Mouse (Mus musculus) spleen, adult 2 months (tissue): ENCODE results near the gene Neurod2. TPM values are rescaled to one million over a fixed set of nuclear protein-coding genes. Genes with fewer than 3 reads are reported as not detected.

ENCODE experiments used
- DNase-seq, 2 experiments: peaks; one replicate each; pipeline versions ENCODE4 v3.0.0 to v3.0.0-alpha.2; 2012 to 2021; ENCODE audit warnings: low spot score in 2 of 2, low read depth in 1 of 2
- H3K27ac ChIP-seq: fragments of 200-500 bp; 2 replicates; pipeline ENCODE4 v1.5.1; 2012; ENCODE audit warnings: low read length, inconsistent platforms; ENCODE audit not compliant: insufficient read depth
- H3K27me3 ChIP-seq: fragments of 200-500 bp; 2 replicates; pipeline ENCODE4 v1.6.1; 2012; ENCODE audit warnings: mild to moderate bottlenecking, moderate library complexity, low read length, inconsistent platforms; ENCODE audit not compliant: control insufficient read depth, insufficient read depth
- H3K36me3 ChIP-seq: fragments of 200-500 bp; 2 replicates; pipeline ENCODE4 v1.6.1; 2012; ENCODE audit warnings: mild to moderate bottlenecking, low read length, inconsistent platforms; ENCODE audit not compliant: control insufficient read depth, insufficient read depth
- H3K4me1 ChIP-seq: fragments of 200-500 bp; 2 replicates; pipeline ENCODE4 v1.6.1; 2011; ENCODE audit warnings: inconsistent platforms; ENCODE audit not compliant: control insufficient read depth, insufficient read depth, insufficient read length
- H3K4me3 ChIP-seq: fragments of 200-500 bp; 2 replicates; pipeline ENCODE4 v1.5.1; 2011; ENCODE audit warnings: mild to moderate bottlenecking, inconsistent platforms; ENCODE audit not compliant: insufficient read depth, insufficient read length; ENCODE audit errors: extremely low read depth
- CTCF ChIP-seq: fragments of 200-500 bp; IDR thresholded peaks from 2 replicates; pipeline ENCODE4 v1.5.1; 2011; ENCODE audit warnings: mild to moderate bottlenecking, inconsistent platforms; ENCODE audit not compliant: insufficient read depth, insufficient read length, insufficient replicate concordance; ENCODE audit errors: extremely low read depth
- POLR2A ChIP-seq: fragments of 200-500 bp; IDR thresholded peaks from 2 replicates; pipeline ENCODE4 v1.6.1; 2011; ENCODE audit warnings: low read depth, low read length, inconsistent platforms
- WGBS: fragments of 180-500 bp; shearing (Covaris S2); methylation state at CpG from one replicate; pipeline ENCODE4 v1.1.7; 2018; 5-methylcytosine and 5-hydroxymethylcytosine counted together
- polyA plus RNA-seq: library from polyadenylated mRNA; depleted of rRNA; stranded (reverse); fragments of >200 nt; gene quantifications from 2 replicates; pipeline ENCODE4 v1.2.3, GENCODE M21; 2012; rRNA removed

Gene Neurod2
- polyA plus RNA-seq, 1 experiment = not detected

DNA sequence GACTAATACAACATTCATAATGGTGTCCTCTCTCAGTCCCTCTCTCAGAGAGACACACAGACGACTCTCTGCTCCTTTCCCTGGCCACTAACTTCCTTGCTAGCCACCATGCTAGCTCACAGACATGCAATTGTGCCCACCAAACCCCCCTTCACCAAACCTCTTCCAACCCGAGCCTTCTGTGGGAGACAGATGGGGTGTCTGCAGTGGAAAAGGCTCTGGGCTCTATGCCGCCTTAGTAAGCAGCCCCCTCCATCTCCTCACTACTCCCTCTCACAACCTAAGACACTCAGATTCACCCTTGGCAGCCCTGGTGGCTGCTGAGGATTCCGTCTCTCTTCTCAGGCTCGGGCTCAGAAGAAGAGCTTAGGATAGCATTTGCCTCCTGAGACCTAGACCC is 41.9 kb downstream of the Neurod2 start:
- Histone ChIP-seq H3K36me3 (no peaks in the 10 kb centered on the region), H3K4me1 (no peaks in the 10 kb centered on the region), H3K4me3 (no peak overlapping the region), H3K27me3 (peaks cover 5% of the 10 kb centered on the region; the same call in 1 of the 2 replicates), H3K27ac (no peak overlapping the region)
- no peak for DNase-seq
- WGBS = 52% methylated on average over 5 of the region's 5 CpGs
- TF ChIP-seq POLR2A (no peak), CTCF (no peak)

DNA sequence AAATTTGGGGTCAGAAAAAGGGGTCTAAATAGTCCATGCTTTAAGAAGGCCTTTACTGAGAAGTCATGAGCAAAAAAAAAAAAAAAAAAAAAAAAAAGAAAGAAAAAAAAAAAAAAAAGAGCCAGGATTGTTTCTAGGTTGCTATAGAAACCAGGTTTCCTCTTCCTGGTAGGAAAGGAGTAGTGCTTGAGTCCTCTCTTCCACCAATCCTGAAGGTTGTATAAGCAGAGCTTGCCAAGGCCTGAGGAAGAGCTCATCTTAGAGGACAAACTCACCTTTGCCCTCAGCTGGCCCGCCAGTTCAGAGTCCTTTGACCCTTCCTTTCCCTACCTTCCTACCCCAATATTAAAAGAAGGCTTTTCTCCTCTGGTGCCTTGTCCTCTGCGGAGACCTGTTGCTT is 44.1 kb downstream of the Neurod2 start:
- peaks cover 2% of the 10 kb centered on the region; the same call in 1 of the 2 replicates for H3K27me3 ChIP-seq
- H3K4me1 ChIP-seq = no peaks in the 10 kb centered on the region
- no peak for DNase-seq
- no peaks in the 10 kb centered on the region for H3K36me3 ChIP-seq
- WGBS = 83% methylated on average over 2 of the region's 2 CpGs
- H3K4me3 ChIP-seq = no peak overlapping the region
- TF ChIP-seq POLR2A (no peak), CTCF (no peak)
- no peak overlapping the region for H3K27ac ChIP-seq

DNA sequence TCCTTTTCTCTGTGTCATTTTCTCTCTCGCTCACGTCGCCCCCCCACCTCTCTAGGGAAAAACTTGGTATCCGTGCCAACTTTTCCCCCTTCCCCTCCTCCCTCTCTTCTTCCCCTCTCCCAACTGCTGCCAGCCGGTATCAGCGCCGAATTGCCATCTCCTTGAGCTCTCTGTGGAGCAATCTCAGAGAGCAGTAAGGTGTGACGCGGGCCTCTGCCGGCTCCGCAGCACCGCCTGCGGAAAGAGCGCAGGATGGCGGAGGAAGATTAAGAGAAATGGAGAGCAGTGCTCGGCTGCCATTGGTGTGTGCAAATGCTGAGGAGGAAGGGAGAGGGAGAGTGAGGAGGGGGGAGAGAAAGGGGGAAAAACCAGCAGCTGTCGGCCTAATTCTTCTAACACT is 45.2 kb downstream of the Neurod2 start:
- DNase-seq = no peak
- Histone ChIP-seq H3K27me3 (peaks cover 2% of the 10 kb centered on the region; the same call in 1 of the 2 replicates), H3K36me3 (no peaks in the 10 kb centered on the region), H3K4me1 (no peaks in the 10 kb centered on the region), H3K27ac (no peak overlapping the region), H3K4me3 (no peak overlapping the region)
- WGBS = 7% methylated on average over 15 of the region's 17 CpGs
- no peak for TF ChIP-seq POLR2A
- no peak for TF ChIP-seq CTCF

DNA sequence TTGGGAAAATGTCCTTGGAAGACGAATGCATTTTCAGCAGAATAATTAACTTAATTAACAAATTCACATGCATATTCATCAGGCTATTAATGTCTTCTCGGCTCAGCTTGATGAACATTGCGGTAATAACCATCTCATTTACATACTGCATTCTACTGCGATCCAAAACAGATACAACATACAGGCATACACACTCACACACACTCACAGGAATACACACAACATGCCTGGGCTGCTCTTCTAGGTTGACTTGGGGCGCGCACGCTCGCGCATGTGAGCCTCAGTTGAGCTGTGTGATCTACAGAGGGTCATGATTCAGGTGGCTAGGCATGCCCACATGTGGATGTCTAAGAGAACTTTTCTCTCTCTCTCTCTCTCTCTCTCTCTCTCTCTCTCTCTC is 45.7 kb downstream of the Neurod2 start:
- no peak overlapping the region for H3K27ac ChIP-seq
- DNase-seq = no peak
- peaks cover 1% of the 10 kb centered on the region; the same call in 1 of the 2 replicates for H3K36me3 ChIP-seq
- TF ChIP-seq POLR2A = no peak
- no peak for TF ChIP-seq CTCF
- no peak overlapping the region for H3K4me3 ChIP-seq
- 69% methylated on average over 9 of the region's 9 CpGs for WGBS
- H3K27me3 ChIP-seq = peaks cover 2% of the 10 kb centered on the region; the same call in 1 of the 2 replicates
- no peaks in the 10 kb centered on the region for H3K4me1 ChIP-seq

Other genes with a start within 250 kb of the Neurod2 start
- 15.4 and 17.6 TPM in 2 replicates for gene Fbxl20, start 179.2 kb downstream of the Neurod2 start, polyA plus RNA-seq
- 8.8 and 9.2 TPM in 2 replicates for gene Med1, start 136.4 kb downstream of the Neurod2 start, polyA plus RNA-seq
- 12.4 and 12.7 TPM in 2 replicates for gene Cdk12, start 126.6 kb downstream of the Neurod2 start, polyA plus RNA-seq
- 0.27 and 0.44 TPM in 2 replicates for gene Ppp1r1b, start 18.8 kb upstream of the Neurod2 start, polyA plus RNA-seq
- 70.7 and 80.2 TPM in 2 replicates for gene Stard3, start 28.7 kb upstream of the Neurod2 start, polyA plus RNA-seq
- gene Tcap, start 54.2 kb upstream of the Neurod2 start, polyA plus RNA-seq = 0.42 and 0.43 TPM in 2 replicates
- 0.07 TPM in 1 of 2 replicates, not detected in the other for gene Pnmt, start 56.8 kb upstream of the Neurod2 start, polyA plus RNA-seq
- 17.7 and 19.8 TPM in 2 replicates for gene Pgap3, start 70.8 kb upstream of the Neurod2 start, polyA plus RNA-seq
- 4.0 and 5.5 TPM in 2 replicates for gene Erbb2, start 82.8 kb upstream of the Neurod2 start, polyA plus RNA-seq
- 37.1 and 37.8 TPM in 2 replicates for gene Mien1, start 109.3 kb upstream of the Neurod2 start, polyA plus RNA-seq
- gene Grb7, start 116.7 kb upstream of the Neurod2 start, polyA plus RNA-seq = 1.1 and 1.2 TPM in 2 replicates
- gene Ikzf3, start 216.4 kb upstream of the Neurod2 start, polyA plus RNA-seq = 104 and 113 TPM in 2 replicates
- gene Zpbp2, start 221.4 kb upstream of the Neurod2 start, polyA plus RNA-seq = 1.2 TPM in 2 replicates